Mouse (Mus musculus) gastrocnemius, postnatal 4 days (tissue): ENCODE data around the gene Tmem259. TPM values are rescaled to one million over a fixed set of nuclear protein-coding genes. Genes with fewer than 3 reads are reported as not detected.

ENCODE experiments used
- DNase-seq, 2 experiments: peaks; one replicate each; pipeline ENCODE4 v3.0.0; 2021 to 2022; ENCODE audit warnings: low spot score in 2 of 2, mixed read lengths in 2 of 2
- total RNA-seq, 2 experiments: library from RNA; stranded (reverse); gene quantifications; 2 replicates each; pipeline ENCODE4 v1.2.3; 2021

Gene Tmem259
- total RNA-seq, 2 experiments from 2014 or later: 109 to 119 TPM

GRCm38 (mm10) chr10:79988506-79989271, 4.6 kb upstream of the Tmem259 start, which contains the start of gene Cnn2:
Cnn2 (plus strand) TSS chr10:79988584.
- DNase-seq: peak in 1 of 2 experiments; percentile 58

- DNase-seq: no peak
These were observed 3.8 kb upstream of the Tmem259 start for GRCm38 (mm10) chr10:79987771-79988505.

GRCm38 (mm10) chr10:79986963-79987362, 2.8 kb upstream of the Tmem259 start:
- peak; percentile 86 to 90 for DNase-seq

GRCm38 (mm10) chr10:79986232-79986878, 2.2 kb upstream of the Tmem259 start:
- peak in 1 of 2 experiments; percentile 57 for DNase-seq

- DNase-seq: peak in 1 of 2 experiments; percentile 60
These were observed 1.5 kb upstream of the Tmem259 start for GRCm38 (mm10) chr10:79985334-79986231.

- peak; percentile 75 to 92 for DNase-seq
These were observed 741 bp upstream of the Tmem259 start for GRCm38 (mm10) chr10:79984871-79985270.

GRCm38 (mm10) chr10:79983670-79984069, 460 bp downstream of the Tmem259 start:
- DNase-seq: peak in 1 of 2 experiments; percentile 60

- DNase-seq: no peak
These were observed 925 bp downstream of the Tmem259 start for GRCm38 (mm10) chr10:79983205-79983604.

- no peak for DNase-seq
These were observed 4.6 kb downstream of the Tmem259 start for GRCm38 (mm10) chr10:79979401-79980155.

- DNase-seq: no peak
These were observed 6.1 kb downstream of the Tmem259 start for GRCm38 (mm10) chr10:79978061-79978460.

GRCm38 (mm10) chr10:79977324-79977723, 6.8 kb downstream of the Tmem259 start:
- no peak for DNase-seq

- no peak for DNase-seq
These were observed 7.4 kb downstream of the Tmem259 start for GRCm38 (mm10) chr10:79976722-79977107.

- DNase-seq: no peak
These were observed 7.9 kb downstream of the Tmem259 start for GRCm38 (mm10) chr10:79976071-79976721.

- DNase-seq: no peak
These were observed 9.5 kb downstream of the Tmem259 start for GRCm38 (mm10) chr10:79974668-79975067.

GRCm38 (mm10) chr10:79974087-79974486, 10.0 kb downstream of the Tmem259 start:
- DNase-seq: no peak

- no peak for DNase-seq
These were observed 11.3 kb downstream of the Tmem259 start for GRCm38 (mm10) chr10:79972831-79973230.

GRCm38 (mm10) chr10:79971183-79971497, 13.0 kb downstream of the Tmem259 start:
- no peak for DNase-seq

GRCm38 (mm10) chr10:79970415-79971182, 13.5 kb downstream of the Tmem259 start, which contains the start of gene Grin3b:
Grin3b (plus strand) TSS chr10:79970715.
- no peak for DNase-seq

- no peak for DNase-seq
These were observed 15.0 kb downstream of the Tmem259 start for GRCm38 (mm10) chr10:79969124-79969568.
